Mouse (Mus musculus) CH12F3 (cell line): Measurements from ENCODE around the gene Gipr.

ENCODE experiments used
- in situ Hi-C: fragments of 300-500 bp; cut with MboI; formaldehyde crosslinking; loops from 2 replicates; pipeline ENCODE4 v1.14.3; 2020; ENCODE audit warnings: low sequenced_read_pairs

Gene Gipr

GRCm38 (mm10) chr7:19165656-19166423, at the start of gene Gipr:
Gene Gipr (minus strand): TSS chr7:19166127.
- in situ Hi-C loops: no loop called here

GRCm38 (mm10) chr7:19214940-19215339, 49.0 kb upstream of the Gipr start:
- in situ Hi-C loops: loop anchor here (5.0 kb wide), 1 partner anchor 67 kb away; the partner anchor contains the start of genes Ppm1n and Rtn2

GRCm38 (mm10) chr7:19214369-19214768, 48.4 kb upstream of the Gipr start:
- in situ Hi-C loops: no loop called here

- in situ Hi-C loops: no loop called here
These were observed 47.5 kb upstream of the Gipr start for GRCm38 (mm10) chr7:19213385-19213784.

GRCm38 (mm10) chr7:19211996-19212755, 46.2 kb upstream of the Gipr start, which contains the start of gene Gpr4:
Gene Gpr4 (plus strand): TSS chr7:19212538.
- in situ Hi-C loops: no loop called here

- in situ Hi-C loops: no loop called here
These were observed 45.2 kb upstream of the Gipr start for GRCm38 (mm10) chr7:19211041-19211675.

- in situ Hi-C loops: no loop called here
These were observed 44.1 kb upstream of the Gipr start for GRCm38 (mm10) chr7:19210010-19210409.

- in situ Hi-C loops: no loop called here
These were observed 43.6 kb upstream of the Gipr start for GRCm38 (mm10) chr7:19209494-19209893.

- in situ Hi-C loops: no loop called here
These were observed 43.1 kb upstream of the Gipr start for GRCm38 (mm10) chr7:19208944-19209472.

- in situ Hi-C loops: no loop called here
These were observed 42.4 kb upstream of the Gipr start for GRCm38 (mm10) chr7:19208201-19208910.

GRCm38 (mm10) chr7:19202065-19202850, 36.3 kb upstream of the Gipr start:
- in situ Hi-C loops: no loop called here

- in situ Hi-C loops: no loop called here
These were observed 35.7 kb upstream of the Gipr start for GRCm38 (mm10) chr7:19201660-19202059.

- in situ Hi-C loops: loop anchor here (10.0 kb wide), 1 partner anchor 87 kb away; the partner anchor contains the start of genes Ppm1n and Rtn2
These were observed 32.1 kb upstream of the Gipr start for GRCm38 (mm10) chr7:19197985-19198384.

- in situ Hi-C loops: loop anchor here (10.0 kb wide), 1 partner anchor 88 kb away; the partner anchor contains the start of genes Ppm1n and Rtn2
These were observed 30.7 kb upstream of the Gipr start for GRCm38 (mm10) chr7:19196676-19197075.

GRCm38 (mm10) chr7:19194676-19195075, 28.7 kb upstream of the Gipr start:
- in situ Hi-C loops: loop anchor here (10.0 kb wide), 1 partner anchor 90 kb away; the partner anchor contains the start of genes Ppm1n and Rtn2

GRCm38 (mm10) chr7:19184758-19185157, 18.8 kb upstream of the Gipr start:
- in situ Hi-C loops: no loop called here

GRCm38 (mm10) chr7:19184250-19184649, 18.3 kb upstream of the Gipr start:
- in situ Hi-C loops: no loop called here

- in situ Hi-C loops: no loop called here
These were observed 15.0 kb upstream of the Gipr start for GRCm38 (mm10) chr7:19180862-19181429.

GRCm38 (mm10) chr7:19179936-19180335, 14.0 kb upstream of the Gipr start:
- in situ Hi-C loops: loop anchor here (10.0 kb wide), 1 partner anchor 95 kb away; the partner anchor contains the start of gene Vasp
